Mouse (Mus musculus): ENCODE measurements around the gene Fance. TPM values are rescaled to one million over a fixed set of nuclear protein-coding genes. Genes with fewer than 3 reads are reported as not detected.

Fance gene
- total RNA-seq, 2 experiments from 2014 or later, result 25.2 to 27.9 TPM

Other genes starting within 250 kb of the Fance start
- 1 to 10 TPM; 1.0 to 1.5 TPM for gene Tcp11, start 232.9 kb upstream of the Fance start, total RNA-seq (2021)
- 1 to 10 TPM in 1 of 2 experiments, under 1 TPM in 1; 0.96 to 1.0 TPM for gene Scube3, start 171.4 kb upstream of the Fance start, total RNA-seq (2021)
- 100 to 1,000 TPM; 101 to 112 TPM for gene Zfp523, start 136.4 kb upstream of the Fance start, total RNA-seq (2021)
- 1 to 10 TPM; 2.1 to 3.4 TPM for gene Def6, start 105.7 kb upstream of the Fance start, total RNA-seq (2021)
- gene Ppard, start 80.8 kb upstream of the Fance start, total RNA-seq (2021), result 10 to 100 TPM; 22.8 to 30.3 TPM
- 100 to 1,000 TPM; 342 TPM for gene Rpl10a, start 15.0 kb downstream of the Fance start, total RNA-seq (2021)
- 1 to 10 TPM; 1.7 to 3.7 TPM for gene Tead3, start 37.3 kb downstream of the Fance start, total RNA-seq (2021)
- gene Tulp1, start 51.7 kb downstream of the Fance start, total RNA-seq (2021), result not detected
- gene Fkbp5, start 204.0 kb downstream of the Fance start, total RNA-seq (2021), result 10 to 100 TPM; 67.0 to 92.3 TPM
- not detected for gene Armc12, start 217.3 kb downstream of the Fance start, total RNA-seq (2021)
- gene Clpsl2, start 235.9 kb downstream of the Fance start, total RNA-seq (2021), result not detected
- not detected for gene Clps, start 247.2 kb downstream of the Fance start, total RNA-seq (2021)

All from layer of hippocampus, postnatal 36 days (tissue).